Mouse (Mus musculus) lung, postnatal 10 days (tissue): ENCODE measurements at regions not wholly inside any gene's neighbourhood (a gene's known extent, or its start where the extent isn't known, plus 50 kb on each side); places are given as distances from the start of the nearest gene placed in this dataset.

ENCODE experiments used
- DNase-seq: peaks from one replicate; pipeline ENCODE4 v3.0.0; 2021

DNA sequence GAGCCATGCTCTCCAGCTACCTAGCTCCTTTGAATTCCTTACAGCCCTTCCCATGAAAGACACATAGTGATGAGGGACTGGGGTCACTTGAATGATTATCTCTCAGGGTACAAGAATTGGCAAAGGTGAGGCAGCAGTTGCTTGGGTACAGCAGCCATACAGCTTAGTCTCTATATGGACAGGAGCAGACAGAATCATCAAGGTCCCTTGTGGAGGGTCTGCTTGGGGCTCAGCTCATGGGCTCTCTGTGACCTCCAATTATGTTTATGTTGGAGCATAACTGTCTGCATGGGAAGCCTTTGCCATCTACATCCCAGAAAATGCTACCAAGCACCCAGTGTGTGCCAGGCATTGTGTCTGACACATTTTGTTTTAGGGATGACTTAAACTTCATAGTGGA is 118.4 kb upstream of the Lhcgr start:
- no peak for DNase-seq

DNA sequence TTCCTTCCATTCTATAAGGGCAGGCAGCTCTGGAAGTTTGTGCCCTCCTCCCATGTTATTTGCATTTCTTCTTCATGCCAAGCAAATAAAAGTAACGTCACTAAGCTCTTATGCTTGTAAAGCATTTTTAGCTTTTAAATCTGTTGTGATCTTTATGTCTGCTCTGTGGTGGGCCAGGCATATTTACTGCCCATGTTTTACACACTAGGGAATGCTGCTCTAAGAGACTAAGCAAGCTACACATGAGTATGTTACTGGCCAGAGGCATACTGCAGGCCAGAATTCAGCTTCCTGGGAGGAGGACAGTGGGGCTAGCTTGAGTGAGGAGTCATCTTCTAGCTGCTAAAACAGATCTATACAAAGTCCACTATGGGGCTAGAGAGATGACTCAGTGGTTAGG is 110.0 kb upstream of the Lhcgr start:
- DNase-seq = no peak

DNA sequence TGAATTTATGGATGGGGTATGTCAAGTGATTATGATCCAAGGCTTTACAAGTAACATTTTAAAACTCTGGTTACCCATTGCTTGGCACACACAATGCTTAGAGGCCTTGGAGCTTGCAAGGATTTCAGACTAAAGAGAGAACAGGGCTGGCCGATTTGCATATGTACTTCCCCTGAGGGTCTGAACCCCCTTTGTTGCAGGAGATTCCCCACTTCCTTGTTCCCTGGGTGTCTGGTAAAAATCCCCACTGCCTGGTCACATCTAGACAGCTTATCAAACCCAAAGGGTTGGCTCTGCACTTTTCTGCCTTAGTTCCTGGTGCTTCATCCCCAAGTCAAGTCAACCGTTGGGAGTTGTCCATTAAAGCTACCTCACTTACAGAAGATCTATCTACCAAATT is 109.1 kb upstream of the Lhcgr start:
- DNase-seq = no peak

DNA sequence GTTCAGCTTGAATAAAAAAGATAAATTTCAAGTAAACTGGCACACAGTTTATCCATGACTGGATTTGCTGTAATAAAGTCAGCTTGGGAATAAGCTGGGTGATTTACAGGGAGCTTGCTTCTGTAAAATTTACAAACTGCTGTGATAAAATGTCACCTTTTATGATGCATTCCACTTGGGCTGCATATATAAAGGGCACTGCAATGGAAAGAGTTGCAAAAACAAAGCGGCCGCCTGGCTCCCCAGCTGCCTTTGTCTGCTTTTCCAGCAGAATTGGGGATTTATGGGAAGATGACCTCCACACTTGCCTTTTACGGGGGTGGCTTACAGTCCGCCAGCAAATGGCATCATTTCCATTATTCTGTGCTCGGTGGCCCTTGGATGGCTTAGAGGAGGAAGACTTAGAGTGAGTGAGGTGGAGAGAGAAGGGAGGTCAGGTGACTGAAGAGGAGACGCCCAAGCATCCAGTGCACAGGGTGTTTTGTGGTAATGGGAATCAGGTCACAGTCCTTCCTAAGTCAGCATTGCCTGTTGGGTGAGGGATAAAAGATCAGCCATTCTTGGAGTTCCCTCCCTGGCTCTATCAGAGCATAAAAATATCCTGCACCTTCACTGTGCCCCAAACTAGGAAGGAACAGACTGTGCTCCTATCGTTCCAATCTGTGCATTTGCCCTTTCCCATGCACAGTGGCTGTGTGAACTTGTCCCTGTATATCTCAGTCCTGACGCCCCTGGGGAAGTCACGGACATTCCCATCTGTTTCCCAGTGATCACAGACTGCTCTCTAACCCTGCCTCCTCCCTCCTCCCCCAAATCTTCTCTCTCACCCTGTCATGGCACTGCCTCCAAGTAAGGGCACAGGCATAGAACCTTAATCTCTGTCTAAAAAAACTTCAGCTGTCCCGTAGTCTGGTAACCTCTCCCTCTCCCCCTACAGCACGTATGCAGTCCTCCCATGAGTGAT is 107.2 kb upstream of the Lhcgr start:
- DNase-seq = no peak

DNA sequence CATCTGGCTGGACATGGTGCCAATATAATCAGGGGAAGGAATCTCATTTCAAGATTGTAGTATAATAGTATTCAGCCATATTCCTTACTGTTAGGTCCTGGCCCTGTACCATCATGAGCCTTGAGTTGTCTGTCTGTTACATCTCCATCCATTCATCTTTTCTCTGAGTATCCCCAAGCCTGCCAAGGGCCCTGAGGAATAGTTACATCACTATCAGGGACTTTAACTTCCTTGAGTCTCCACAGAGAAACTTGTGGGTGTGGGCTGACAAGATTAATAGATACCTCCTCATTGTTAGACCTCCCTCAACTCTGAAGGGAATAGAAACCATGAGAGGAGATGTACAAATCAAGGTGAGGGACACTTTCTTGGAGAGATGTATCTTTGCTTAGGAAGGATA is 101.7 kb upstream of the Lhcgr start:
- no peak for DNase-seq

DNA sequence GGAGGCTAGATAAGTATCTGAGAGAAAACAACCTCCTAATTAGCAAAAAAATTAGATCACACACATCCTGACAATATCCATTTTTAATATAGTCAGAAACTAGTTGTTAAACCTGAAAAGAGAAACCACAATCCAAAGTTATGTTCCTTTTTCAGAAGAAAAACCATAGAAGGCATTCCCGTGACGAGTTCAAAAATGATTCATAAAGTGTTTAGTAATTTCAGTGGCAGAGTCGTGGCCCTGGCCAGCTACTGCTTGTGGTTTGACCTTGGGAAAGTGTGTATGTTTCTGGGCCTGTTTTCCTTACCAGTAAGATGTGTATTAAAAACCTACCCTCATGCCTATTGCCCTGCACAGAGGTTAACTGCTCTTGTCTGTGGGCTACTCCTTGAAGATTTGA is 93.7 kb upstream of the Lhcgr start:
- no peak for DNase-seq

DNA sequence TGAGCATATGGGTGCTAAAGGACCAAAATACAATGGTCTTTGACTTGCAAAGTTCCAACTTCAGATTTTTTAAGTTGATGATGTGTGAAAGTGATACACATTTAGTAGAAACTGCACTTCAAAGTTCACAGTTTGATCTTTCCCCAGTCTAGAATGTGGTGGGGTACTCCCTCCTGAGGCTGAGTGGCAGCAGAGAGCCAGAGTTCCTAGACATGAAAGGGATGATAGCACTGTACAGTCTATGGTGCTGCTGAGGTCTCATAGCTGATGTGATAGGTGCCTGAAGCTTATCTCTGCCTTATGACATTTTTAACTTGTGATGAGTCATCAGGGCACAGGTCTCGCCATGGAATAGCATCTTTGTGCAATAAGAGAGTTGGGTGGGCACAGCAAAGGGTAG is 87.9 kb upstream of the Lhcgr start:
- no peak for DNase-seq

DNA sequence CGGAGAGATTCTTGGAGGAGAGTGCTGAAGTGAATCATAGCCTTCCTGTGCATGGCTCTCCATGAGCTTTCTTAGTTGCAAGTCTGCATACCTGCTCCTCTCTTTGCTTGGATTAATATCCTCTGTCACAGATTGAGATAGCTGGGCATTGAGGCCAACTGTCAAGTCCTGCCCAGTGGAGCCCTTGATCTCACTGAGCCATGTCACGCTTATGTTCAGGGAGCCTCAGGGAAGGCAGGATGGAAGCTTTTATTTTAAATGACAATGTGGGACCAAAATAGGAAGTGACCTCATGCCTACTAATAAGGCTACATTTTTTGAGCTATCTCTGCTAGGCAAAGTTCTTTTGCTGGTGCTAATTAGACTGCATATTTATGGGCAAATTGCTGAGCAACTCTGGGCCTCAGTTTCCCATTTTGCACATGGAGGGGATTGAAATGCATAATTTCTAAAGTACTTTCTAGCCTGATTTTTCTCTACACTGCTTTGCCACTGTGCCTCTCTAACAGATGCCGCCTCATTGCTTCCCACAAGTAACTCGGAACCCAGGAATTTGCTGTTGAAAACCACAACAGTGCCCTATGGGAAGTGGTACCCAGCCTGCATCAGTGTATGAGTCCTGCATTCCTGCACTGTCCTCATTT is 78.7 kb upstream of the Lhcgr start:
- DNase-seq = no peak

DNA sequence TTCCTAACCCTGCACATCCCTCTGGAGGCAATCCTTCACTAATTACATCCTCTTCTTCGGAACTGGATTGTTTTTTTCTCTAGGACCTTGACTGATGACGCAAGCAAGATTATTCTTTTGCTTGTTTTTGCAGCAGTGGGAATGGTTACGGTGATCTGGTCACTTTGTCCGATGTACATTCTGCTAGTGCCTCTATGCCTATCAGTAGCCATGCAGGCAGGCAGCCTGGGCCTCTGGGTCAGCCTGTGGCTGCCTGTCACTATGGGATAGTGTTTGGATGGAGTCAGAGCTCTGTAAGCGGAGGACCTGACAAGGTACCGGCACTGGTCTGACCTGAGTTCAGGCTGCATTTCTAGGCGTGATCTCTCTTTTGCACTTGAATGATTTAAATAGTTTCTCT is 72.8 kb upstream of the Lhcgr start:
- no peak for DNase-seq

DNA sequence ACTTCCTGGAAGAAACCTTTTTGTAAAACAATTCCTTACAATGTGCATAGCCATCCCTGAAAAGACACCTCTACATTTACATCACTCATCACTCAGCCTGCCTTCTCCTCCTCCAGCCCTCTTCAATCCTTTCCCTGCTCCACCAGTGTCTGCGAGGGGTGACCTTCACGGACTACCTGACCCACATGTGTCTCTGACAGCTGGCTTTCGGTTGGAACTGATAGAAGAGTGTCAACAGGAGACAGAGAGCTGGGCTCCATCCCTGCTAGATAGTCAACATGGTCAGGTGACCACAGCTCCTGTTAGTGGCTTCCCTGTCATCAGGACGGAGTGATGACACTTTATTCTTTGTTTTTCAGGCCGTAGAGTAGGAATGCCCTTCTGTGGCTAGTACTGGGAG is 72.4 kb upstream of the Lhcgr start:
- DNase-seq = no peak

DNA sequence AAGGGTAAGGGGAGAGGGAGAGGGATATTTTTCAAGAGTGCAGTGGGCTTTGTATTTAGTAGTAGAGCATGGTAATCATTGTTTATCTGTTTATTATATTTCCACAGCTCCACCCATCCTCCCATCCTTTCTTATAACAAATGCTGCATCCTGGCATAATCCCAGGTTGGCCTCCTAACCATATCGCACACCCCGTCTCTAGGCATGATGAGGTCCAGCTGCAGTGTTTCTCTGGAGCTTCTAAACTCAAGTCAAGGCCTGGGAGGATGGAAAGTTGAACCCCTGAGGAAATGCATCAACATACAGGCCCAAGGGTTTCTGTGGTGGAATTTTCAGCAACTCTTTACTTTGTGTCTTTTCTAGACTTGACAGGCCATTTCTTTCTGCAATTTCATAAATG is 69.3 kb upstream of the Lhcgr start:
- no peak for DNase-seq

DNA sequence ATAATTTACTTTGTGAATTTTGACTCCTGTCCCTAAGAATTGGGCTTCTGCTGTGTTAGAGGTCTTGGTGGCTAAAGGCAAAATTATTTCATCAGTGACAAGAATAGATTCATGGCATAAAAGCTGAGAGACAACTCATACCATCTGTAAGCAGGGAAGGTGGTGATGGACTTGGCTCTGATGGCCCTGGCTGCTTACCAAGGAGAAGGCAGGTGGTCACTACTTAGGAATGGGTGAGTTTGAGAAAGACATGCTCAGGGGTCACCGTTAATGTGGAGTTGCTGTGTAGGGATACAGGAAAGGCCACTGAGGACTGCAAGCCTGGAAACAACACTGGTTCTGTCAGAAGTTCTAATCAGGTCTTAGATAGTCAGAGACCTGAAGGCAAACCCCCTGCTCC is 68.8 kb upstream of the Lhcgr start:
- no peak for DNase-seq

DNA sequence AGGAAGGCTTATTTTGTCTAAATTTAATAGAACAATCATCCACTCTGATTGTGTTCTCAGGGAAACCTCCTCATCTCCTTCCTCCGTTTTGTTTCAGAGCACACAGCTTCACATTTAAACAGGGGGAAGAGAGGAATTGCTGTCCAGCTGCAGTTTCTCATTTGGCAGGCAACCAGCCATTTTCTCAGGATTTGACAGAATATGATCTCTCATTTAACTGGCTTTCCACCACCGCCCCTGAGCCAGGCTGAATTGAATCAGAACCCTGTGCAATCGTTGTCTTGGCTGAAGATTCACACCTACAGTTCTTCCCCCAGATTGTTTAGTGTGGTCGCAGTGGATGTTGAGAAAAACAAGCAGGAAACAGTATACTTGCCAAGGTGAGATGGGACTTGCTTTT is 66.9 kb upstream of the Lhcgr start:
- peak; percentile 47 for DNase-seq

DNA sequence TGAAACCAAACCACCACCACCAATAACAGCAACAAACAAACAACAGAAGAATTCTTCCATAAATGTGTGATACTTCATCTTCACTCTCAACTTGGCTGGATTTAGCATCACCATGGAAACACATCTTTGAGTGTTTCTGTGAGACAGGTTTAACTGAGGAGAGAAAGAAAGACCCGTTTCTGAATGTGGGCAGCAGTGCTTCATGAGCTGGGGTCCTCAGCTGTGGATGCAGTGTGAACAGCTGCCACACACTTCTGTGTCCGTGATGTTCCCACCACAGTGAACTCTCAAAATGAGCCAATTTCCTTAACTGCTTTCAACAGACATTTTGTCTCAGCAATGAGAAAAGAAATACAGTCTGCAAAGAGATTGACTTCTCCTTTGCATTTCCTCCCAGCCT is 55.5 kb upstream of the Lhcgr start:
- DNase-seq = no peak

DNA sequence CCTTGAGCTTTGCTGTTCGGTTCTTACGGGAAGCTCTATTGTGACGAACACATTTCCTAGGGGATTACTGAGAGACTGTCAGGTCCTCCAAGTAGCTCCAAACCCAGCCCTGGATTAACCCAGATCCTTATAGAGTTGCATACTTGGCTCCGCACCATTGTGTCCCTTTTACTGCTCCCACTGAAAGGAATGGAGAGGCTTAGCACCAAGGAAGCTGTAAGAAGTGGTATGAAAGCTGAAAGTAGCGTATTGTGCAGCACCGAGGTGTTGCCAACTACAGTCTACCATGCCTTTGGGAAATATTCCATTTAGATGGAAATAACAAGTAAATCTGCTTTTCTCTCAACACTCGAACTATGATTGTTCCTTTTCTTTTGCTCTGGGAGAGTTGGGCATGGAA is 53.5 kb upstream of the Lhcgr start:
- no peak for DNase-seq
